Mouse (Mus musculus): ENCODE results near the gene Gpatch2.

Gene Gpatch2

DNA sequence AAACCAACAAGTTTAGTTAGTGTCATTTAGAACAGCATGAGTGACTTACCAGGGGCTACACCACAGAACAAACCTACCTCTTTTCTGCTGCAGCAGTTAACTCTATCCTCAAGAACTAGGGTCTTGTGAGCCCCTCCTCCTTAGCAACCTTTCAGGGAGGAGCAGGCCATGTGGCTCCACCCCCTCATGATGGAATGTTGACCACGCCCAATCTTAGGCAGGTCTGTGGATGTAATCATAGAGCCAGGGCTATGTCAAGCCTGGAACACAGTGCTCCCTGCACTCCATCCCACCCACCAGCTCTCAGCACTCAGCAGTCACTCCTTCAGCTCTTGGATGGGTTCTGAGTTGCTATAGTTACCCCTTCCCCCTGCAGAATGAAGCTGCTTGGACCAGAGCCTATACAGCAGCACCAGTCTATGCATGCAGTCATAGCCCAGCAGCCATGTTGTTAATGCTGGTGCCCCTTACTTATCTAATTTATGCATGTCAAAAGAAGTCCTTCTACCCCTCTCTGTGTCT lies 35.5 kb downstream of the Gpatch2 start:
- DNase-seq = no peak

DNA sequence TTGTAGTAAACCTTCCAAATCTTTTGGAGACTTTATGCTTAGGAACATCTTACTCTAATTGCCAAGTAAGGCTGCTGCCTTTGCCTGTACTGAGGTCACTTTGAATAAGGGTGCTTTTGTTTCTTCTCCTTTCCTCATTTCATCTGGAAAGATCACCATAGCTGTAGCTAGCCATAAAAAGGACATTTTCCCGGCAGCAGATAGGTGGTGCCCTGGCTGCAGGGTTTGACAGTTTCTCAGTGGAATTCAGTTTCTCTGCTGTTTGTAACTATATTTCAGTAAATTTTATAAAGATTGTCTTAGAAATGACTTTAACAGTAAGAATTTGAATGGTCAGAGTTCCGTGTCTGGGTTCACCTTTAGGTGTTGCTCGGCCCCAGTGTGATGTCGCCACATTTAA lies 43.4 kb downstream of the Gpatch2 start:
- DNase-seq = no peak

DNA sequence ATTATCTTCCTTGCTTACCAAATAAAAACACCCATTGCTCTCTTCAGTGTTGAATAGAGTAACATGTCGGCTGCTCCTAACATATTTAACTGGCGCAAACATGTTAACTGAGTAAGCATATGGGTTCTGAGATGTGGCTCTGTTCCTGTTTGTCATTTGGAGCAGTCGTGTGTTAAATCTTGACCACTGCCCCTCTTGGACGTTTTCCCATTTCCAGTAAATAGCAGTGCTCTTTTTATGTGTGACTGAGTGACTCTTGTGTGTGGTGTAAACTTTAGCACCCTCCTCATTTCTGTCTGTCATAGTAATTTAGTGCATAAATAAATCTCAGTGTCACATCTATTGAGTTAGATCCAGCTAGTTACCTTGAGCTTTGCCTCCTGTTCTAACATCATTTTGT lies 52.3 kb downstream of the Gpatch2 start:
- peak in 1 of 2 experiments; percentile 13 for DNase-seq

DNA sequence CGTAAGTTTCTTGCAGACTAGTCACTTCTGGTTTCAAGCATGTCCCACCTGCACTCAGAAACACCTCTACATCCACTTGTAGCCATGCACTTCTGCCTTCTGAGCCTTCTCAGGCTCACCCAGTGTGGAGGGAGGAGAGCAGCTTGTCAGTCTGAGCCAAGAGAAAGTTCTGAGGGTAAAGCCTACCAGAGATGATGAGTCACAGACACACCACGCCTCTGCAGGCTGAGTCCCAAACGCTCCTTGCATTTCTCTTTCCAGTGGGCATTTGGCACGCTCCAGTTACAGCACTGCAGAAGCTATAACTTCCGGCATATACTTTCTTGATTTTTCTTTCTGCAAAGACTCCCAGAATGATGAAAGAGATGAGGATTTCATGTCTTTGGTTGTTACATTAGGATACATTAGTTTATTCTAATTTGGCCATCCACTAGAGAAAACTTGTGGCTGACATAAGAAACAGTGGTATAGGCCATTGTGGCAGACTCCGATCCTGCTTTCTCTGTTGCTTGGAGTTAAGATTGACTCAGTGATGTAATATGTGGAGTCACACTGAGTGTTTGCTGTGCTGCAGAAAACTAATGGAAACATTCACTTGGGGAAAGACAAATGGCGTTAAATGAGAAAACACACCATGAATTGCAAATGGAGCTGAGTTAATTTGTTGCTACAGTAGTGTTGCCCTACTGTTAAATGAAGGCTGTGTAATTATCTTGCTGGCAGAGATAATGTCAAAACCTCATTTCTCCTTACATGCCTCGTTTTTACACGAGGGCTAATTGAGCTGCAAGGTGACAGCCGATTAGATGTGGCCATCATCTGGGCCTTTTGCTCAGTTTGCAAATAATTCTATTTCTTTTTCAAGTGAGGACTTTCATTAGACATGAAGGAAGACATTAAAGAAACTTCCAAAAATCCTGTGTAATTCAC lies 55.3 kb downstream of the Gpatch2 start:
- no peak for DNase-seq

DNA sequence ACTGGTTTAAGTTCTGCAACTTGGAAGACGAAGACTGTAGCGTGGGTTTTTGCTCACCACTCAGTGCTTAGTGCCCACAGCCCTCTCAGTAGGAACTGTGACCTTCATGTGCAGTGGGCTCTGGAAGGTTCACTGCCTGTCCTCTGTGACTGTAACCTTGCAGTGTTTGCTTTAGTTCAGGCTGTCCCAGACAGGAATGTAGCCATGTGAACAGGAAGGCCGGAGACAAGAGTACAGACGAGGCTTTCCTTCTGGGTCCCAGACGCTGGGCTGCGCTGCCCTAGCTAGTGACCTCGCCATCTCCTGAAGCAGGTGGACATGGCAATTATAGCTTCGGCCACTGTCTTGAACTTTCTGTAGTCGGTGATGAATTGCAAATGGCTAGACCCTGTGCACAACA lies 62.0 kb downstream of the Gpatch2 start:
- DNase-seq = peak in 1 of 2 experiments; percentile 55

DNA sequence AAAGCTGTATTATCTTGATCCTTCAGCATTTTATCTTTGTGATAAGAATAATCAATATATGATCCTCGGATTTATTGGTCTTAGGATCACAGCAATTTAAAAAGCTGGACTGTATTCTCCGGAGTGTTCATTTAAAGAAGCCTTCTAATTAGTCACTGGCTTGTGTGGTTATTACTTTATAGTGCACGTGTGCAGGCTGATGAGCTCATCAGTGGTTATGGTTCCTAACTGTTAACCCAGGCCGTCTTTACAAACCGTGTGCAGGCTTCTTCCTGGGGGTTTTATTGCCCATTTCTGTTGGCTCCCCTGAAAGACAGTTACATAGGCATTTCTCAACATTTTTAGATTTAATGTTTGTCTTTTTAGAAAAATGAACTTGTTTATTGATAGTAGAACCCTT lies 63.2 kb downstream of the Gpatch2 start:
- no peak for DNase-seq

DNA sequence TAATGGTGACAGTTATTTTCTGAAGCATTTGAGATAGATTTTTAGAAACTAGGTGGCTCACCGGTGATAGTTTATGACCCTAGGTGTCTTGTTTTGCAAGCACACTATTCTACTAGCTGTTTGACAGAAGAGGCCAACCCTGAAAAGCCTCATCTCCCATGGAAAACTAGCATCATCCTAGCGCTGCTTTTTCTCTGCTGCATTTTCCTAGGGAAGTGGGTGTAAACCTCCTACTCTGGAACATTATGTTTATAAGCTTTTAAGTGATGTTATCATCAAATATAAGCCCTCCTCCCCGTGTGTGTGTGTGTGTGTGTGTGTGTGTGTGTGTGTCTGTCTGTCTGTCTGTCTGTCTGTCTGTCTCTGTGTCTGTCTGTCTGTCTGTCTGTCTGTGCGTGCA lies 64.5 kb downstream of the Gpatch2 start:
- DNase-seq = no peak

DNA sequence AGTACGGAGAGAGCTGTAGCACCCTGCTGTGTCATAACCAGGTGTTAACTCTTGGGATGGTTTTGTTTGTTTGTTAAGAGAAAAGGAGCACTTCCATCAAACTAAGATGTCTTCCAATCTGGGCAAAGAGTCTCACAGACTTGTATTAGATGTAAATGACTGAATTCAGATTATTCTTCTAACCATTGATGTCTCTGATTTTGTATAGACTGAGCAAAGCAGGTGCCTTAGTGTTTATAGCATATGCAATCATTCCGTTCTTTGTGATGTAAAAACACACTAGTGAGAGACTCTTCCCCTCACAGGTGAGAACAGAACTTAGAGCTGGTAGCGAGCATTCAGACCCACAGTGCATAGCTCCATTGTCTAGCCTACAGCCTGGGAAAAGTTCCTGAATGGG lies 67.0 kb downstream of the Gpatch2 start:
- no peak for DNase-seq

DNA sequence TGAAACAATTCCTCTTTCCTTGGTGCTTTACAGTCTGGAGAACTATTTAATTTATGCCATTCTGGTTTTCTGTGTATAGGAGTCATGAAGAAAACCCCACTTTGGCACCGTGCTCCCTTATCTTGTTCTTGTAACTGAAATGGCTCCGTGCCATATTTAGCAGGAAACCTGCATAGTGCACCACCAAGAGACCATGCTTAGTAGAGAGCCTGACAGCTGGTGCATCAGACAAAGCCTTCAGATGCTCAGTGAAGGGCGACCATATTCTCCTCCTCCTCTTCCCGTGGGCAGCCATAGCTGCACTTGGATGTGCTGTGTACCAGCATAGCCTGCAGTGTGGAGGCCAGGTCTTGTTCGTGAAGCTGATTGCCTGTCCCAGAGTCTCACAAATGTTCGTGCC lies 67.5 kb downstream of the Gpatch2 start:
- DNase-seq = no peak

DNA sequence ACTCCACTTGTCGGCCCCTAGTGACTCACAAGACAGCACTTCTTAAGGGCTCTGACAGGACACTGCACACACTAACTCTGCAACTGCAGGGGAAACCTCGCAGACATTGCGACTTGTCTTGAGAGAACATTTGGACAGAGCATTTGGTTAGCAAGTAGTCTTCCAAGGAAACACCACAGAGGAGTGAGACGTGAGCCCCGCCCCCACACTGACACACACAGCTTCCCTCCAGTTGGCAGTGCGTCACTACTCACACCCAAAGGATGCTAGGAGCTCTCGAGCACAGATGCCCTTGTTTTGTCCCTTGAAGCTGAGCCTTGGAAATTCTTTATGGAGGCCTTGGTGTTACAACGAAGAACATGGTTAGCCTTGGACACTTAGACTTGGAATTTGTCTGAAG lies 70.4 kb downstream of the Gpatch2 start:
- no peak for DNase-seq

DNA sequence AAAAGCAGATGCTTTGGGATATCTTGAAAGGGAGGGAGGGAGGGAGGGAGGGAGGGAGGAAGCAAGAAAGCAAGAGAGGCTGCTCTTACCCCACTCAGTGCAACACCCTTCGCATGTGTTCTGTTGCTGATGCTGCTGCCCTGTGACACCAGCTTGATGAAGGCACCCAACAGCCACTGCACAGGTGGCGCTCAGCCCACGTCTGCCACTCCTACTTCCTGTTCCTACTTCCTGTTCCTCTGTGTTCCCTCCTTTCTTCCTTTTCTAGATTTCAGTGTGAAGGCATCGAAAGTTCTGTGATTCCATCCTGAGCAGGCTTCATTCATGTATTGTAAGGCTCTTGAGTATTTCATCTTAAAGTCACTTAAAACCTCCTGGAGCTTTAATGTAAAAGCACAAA lies 71.1 kb downstream of the Gpatch2 start:
- no peak for DNase-seq

DNA sequence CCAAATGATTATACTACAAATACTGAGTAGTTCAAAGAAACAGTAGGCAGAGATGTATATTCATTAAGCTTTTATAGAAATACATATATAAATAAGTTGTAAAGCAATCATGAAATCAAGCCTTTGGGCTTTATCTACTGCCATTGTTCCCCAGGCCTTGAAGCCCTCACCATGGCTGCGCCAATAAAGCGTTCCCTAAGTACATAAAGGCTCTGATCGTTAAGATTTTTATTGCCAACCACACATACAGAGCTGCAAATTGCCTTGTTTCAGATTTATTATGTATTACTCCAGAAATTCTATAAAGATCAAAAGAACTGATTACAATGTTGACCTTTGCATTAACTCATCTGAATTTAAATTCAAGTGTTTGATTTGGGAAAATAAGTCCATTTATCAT lies 71.6 kb downstream of the Gpatch2 start:
- DNase-seq = no peak

DNA sequence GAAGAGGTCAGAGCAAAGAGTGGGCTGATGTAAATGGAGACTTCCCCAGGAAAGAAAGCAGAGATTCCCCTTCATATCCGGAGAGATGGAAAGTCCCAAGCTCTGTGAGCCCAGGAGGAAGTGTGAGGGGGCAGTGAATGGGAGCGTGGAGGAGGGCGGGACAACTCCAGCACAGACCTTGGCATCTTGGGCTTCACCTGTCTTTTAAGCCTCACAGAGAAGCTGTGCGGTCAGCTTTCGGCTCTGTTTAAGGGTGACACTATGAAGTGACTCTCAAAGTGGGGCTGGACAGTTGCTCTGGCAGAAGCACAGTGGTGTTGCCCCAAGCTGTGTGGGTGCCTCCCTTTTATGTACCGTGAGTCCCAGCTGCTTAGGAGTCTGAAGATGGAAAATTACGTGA lies 74.9 kb downstream of the Gpatch2 start:
- DNase-seq = no peak

DNA sequence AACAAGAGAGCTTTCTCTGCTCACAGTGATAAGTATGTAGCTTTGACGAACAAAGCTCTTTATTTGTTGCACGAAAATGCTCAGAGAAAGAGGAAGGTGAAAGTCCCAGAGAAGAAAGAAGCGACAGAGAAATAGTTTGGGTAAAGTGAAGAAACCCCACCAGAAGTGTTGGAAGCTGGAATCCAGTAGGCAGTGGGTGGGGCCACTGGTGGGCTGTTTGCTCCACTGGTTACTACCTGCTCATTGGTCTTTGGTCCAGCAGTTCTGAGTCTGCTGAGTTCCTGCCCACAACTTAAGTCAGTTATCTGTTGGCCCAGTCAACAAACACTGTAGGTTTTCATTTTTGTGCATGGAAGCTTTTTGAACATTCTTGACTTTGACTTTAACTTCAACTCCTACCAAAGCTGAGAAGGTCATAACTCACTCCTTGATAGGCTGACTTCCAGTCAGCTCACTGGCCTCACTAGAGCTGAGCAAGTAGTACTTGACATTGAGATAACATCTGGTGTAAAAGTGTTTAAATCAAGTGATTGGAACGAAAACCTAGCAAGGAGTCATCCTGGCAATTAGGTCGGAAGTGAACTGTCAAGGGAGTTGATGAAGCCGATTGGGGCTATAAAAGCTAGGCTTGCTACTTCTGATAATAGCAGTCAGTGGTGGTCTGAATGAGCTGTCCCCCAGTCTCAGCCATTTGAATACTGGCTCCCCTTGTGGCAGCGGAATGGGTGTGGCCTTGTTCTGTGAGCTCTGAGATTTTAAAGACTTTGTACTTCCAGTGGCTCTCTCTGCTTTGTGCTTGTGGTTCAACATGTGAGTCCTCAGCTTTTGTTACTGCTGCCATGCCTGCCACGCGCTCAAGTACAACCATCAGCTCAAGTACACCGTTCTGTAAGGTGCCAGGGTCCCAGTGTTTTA lies 76.4 kb downstream of the Gpatch2 start:
- DNase-seq = no peak

DNA sequence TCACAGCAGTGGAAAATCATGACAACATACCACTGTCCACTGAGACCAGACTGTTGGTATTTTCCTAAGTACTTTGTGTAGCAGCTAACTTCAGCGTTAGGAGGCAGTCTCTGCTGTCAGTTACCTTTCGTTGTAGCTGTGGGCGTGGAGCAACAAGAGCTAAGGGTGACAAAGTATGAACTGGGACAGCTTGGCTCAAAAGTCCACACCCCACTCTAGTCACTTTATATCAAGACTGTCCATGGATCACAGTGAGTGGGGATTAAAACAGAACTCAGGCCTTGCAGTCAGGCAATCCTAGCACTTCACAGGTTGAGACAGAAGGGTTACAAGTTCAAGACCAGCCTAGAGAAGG lies 77.1 kb downstream of the Gpatch2 start:
- DNase-seq = no peak

DNA sequence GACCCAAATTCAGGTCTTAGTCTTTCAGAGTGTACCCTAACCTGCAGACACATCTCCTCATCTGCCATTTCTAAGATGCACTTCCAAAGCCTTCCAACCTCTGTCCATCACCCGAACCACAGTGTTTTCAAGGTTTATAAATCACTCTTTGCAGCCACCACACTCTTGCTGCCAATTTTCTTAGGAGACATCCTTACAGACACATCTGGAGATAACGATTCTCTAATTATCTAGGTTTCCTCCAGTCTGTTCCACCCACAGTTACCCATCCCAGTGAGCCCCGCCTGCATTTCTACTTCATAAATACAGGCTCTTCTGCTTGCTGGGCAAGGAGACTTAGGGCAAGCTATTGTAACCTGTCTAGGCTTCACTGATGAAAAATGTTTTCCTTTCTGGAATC lies 77.9 kb downstream of the Gpatch2 start:
- no peak for DNase-seq

DNA sequence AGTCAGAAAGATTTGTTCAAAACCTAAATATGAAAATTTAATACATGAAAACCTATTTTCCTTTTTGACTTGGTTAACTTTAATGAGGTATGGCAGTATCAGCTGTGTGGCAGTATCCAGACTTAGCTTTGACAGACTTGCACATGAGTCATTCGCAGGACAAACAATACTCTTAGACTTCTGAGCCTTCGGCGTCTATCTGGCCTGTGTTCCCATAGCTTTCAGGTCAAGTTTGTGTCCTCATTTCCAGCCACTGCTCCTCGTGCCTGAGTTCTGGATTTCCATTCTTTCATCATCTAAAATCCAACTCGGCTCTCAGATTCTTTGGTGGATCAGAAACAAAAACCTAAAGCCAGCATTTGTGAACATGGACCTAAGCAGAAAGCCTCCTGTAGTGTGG lies 79.2 kb downstream of the Gpatch2 start:
- no peak for DNase-seq

DNA sequence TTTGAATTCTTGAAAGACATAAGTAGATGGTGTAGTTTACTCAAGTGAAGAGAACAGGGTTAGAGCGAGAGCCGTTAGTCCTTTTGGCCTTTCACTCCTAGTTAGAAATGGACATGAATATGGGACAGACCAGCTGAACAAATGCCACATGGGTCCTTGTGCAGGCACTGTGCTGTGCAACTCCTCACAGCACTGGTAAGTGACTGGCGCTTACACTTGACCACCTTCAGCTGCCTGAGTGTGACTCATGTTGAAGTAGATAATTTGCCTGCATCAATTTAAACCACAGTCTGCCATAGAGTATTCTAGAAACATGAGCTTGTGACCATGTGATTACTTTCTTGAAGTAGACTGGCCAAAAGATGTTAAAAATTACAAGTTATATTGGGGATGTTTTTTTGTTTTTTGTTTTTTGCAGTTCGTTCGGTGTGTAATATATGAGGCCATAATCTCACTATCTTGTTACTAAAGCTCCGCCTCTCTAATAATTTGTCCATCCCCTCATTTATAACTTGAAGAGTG lies 79.8 kb downstream of the Gpatch2 start:
- no peak for DNase-seq

DNA sequence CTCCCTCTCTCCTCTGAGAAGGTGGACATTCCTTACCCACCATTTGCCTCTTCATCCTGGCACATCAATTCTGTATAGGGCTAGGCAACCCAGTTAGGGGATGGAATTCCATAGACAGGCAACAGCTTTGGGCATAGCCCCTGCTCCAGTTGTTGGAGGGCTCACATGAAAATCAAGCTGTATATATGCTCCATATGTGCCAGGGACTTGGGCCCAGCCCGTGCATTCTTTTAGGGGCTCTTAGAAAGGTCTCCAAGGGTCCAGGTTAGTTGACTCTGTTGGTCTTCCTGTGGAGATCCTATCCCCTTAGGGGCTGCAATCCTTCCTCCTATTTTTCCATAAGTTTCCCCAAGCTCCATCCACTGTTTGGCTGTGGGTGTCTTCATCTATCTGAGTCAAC lies 80.4 kb downstream of the Gpatch2 start:
- no peak for DNase-seq

DNA sequence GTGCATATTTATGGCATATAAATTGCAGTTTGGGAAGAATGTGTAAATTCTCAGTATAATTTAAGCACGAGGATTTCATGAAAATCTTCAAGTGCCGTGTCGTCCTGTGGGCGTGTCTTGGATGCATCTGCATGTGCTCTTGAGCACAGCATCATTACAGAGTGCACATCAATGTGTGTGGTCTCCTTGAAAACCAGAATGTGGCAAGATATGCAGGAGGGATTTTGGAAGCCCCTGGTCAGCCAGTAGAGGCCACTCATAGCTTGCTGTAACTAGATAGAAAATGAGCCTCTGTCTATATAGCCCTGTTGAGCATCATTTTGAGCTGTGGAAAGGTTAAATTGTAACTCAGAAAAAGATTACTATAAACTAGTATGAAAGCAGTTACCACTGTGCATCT lies 83.9 kb downstream of the Gpatch2 start:
- no peak for DNase-seq

DNA sequence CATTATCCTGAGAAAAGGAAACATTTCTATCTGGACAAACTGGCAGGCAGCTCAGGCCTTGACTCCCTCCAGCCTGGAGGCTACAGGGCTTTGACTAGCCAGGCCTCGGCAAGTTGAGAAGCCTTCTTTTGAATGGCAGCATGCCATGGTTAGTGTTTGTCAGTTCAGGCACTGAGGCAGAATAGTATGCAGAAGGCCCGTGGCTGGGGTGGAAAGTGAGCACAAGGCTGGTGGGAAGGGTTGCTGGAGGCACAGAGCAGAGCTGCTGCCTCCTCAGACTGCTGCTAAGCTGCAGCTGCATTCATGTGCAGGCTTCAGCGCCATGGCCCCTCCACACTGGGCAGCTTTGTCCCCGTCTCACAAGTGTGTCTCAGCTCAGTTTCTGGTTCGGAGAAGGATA lies 85.3 kb downstream of the Gpatch2 start:
- DNase-seq = peak; percentile 62

DNA sequence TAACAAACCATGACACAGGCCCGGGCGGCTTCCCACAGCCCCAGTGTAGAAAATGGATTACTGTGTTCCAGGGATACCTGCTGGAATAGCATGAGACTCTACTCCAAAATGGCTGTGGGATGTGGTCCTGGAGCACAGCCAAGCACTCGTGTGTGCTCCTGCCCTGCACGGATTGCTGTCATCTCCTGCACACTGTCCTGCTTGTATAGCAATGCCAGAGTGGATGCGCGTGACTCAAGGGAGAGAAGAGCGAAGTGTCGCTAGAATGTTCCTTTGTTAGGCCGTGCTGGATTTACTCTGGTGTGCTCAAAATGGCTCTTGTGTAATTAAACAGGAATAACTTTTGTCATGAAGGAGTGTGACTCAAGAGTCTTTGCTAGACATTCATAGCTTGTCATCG lies 87.9 kb downstream of the Gpatch2 start:
- no peak for DNase-seq

DNA sequence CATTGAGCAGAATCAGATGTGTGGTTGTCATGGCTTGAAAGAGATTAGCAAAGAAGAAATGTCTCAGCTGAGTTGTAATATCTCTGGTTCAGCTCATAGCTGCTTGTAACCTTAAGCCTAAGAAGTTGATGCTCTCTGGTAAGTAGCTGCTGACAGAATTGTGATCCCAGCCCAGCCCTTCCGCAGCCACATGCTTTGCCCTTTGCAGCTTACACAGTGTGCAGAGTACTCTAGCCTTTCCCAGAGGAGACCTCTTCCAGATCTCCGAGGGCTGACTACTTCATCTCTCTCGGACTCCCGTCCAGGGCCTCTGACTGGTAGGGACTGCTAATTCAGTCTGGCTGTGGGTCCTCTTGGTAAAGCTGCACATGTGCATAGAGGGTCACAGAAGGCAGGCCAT lies 92.0 kb downstream of the Gpatch2 start:
- DNase-seq = no peak

DNA sequence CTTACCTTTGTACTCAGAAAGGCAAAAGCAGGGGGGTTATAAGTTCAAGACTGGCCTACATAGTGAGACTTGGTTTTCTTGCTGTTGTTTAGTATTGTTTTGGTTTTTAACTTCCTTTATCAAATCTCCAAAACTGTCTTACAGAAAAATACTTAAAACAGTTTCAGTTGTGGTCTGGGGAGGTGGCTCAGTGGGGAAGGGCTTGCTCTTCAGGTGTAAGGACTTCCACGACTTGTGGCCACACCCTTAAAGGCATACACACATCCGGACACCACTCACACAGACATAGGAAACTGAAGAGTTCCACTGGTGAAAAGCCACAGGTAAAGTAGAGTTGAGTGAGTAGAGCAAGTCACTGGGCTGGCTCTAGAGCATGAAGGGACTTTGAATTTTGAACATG lies 93.2 kb downstream of the Gpatch2 start:
- no peak for DNase-seq

Measured in kidney, postnatal 25 days (tissue).